Mouse (Mus musculus) G1E (cell line): ENCODE results near the gene Dysf.

Experiments
- CTCF ChIP-seq: IDR thresholded peaks from 2 replicates; pipeline ENCODE4 v1.5.1; 2012; ENCODE audit warnings: low read depth, low read length, inconsistent platforms, mixed read lengths
- GATA1 ChIP-seq: IDR thresholded peaks from 2 replicates; pipeline ENCODE4 v1.6.1; 2012; ENCODE audit warnings: borderline replicate concordance, low read length, inconsistent platforms, mixed read lengths
- POLR2AphosphoS5 ChIP-seq: IDR thresholded peaks from 2 replicates; pipeline ENCODE4 v1.6.1; 2012; ENCODE audit warnings: low read depth, low read length, inconsistent platforms; ENCODE audit not compliant: insufficient replicate concordance

- no peak for TF ChIP-seq CTCF
- TF ChIP-seq POLR2AphosphoS5 = no peak
- no peak for TF ChIP-seq GATA1
Observed at GRCm38 (mm10) chr6:84154508-84154907, 146.1 kb downstream of the Dysf start.
